Mouse (Mus musculus): Measurements from ENCODE around the gene Hecw1.
"Not testable (repeated sequence)": the region's sequence is repeated elsewhere in the genome, so short reads cannot be mapped to it uniquely, and the experiment has no call there.

The Hecw1 gene

GRCm38 (mm10) chr13:14327252-14327651, 195.8 kb downstream of the Hecw1 start:
- no peak for DNase-seq

- DNase-seq, result no peak
Measured at GRCm38 (mm10) chr13:14306617-14307016, 216.4 kb downstream of the Hecw1 start.

DNA sequence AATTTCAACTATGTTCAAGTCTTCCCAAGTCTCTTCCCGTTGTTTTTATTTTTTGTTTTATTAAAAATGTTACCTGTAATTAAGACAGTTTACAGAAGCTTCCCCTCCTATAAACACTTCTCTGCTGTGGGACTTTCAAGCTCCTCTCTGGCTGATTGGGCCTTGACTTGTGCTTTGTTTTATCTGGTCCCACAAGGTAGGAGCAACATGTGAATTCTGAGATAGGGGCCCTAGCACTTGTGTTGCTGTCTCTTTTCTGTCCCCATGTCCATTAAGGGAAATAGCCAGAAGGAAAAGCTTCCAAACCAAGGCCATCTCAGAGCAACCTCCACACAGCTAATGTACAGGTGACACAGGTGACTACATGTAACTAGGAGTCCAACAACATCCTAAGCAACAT, 218.9 kb downstream of the Hecw1 start:
- no peak for DNase-seq

- DNase-seq, result no peak
Measured at GRCm38 (mm10) chr13:14302921-14303320, 220.1 kb downstream of the Hecw1 start.

DNA sequence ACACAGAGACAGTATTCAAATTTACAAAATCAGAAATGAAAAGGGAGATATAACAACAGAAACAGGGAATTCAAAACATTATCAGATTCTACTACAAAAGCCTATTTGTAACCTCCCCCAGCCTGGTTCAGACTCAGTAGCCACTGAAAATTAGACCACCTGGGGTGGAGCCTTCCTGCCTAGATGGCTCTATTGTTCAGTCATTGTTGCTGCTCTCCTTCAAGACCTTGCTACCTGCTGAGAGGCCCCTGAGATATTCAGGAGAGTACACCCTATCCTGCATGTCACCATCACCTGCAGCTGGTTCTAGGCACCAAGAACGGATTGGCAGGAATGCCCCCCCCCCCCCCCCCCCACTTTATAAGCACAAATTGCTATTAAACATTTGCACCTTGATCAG, 233.0 kb downstream of the Hecw1 start:
- no peak for DNase-seq

DNA sequence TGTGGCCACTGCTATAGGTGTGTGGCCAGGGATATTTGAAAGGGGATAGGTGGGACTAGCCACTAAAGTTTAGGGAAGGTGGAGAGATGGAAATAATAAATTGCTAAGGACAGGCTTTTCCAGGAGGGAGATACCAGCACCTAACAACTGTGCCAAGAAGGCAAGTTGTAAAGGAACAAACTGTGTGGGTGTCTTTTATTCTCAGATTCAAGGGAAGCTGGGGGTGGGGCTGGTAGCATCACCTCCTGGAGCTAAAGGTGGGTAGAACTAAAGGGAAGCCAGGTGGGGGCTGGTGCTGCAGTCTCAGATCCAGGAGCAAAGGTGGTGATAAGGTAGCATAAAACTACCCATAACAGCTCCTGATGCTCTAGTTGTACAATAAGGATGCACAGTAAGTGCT, 251.6 kb downstream of the Hecw1 start:
- DNase-seq, result no peak

- not testable (repeated sequence) for DNase-seq
Measured at GRCm38 (mm10) chr13:14260939-14261338, 262.1 kb downstream of the Hecw1 start.

DNA sequence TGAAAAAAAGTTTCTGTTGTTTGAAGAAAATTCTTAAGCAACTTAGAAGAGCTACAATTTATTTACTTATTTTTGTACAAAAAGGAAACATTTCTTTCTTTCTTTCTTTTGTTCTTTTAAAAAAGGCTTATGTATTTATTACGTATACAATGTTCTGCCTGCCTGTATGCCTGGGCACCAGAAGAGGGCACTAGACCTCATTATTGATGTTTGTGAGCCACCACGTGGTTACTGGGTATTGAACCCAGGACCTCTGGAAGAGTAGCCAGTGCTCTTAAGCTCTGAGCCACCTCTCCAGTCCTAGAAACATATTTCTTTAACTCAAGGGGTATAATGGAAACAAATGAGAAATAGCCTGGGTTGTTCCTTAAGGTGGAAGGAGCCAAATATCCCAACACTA, 277.1 kb downstream of the Hecw1 start:
- DNase-seq, result no peak

GRCm38 (mm10) chr13:14179669-14180068, 343.4 kb downstream of the Hecw1 start:
- no peak for DNase-seq

DNA sequence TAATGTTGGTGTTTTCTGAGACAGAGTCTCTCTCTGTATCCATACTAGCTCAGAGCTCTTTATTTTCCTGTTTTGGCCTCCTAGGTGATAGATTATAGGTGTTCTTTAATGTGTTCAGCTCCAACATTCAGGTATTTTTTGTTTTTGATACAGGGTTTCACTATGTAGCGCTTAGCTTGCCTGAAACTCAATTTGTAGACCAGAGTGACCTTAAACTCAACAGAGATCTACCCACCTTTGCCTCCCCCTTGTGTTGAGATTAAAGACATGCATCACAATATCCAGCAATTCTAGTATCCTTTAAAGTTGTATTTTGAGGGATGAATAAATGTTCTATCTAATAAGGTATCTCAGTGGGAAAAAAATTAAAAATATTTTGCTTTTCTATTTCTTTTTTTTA, 345.0 kb downstream of the Hecw1 start:
- DNase-seq, result no peak
